Mouse (Mus musculus) induced T-regulatory cell, adult 2 months (primary cell): ENCODE measurements at regions not wholly inside any gene's neighbourhood (a gene's known extent, or its start where the extent isn't known, plus 50 kb on each side); places are given as distances from the start of the nearest gene placed in this dataset.

Experiments
- DNase-seq: peaks from one replicate; pipeline ENCODE4 v3.0.0-alpha.2; 2012; ENCODE audit warnings: low read depth

GRCm38 (mm10) chr19:53442756-53443654 is 52.6 kb upstream of the Smndc1 start:
- DNase-seq = peak; percentile 95

- DNase-seq = peak; percentile 72
Observed at GRCm38 (mm10) chr19:53442132-53442610, 51.8 kb upstream of the Smndc1 start.

GRCm38 (mm10) chr19:53441449-53442131 is 51.2 kb upstream of the Smndc1 start:
- DNase-seq = peak; percentile 93

- DNase-seq = peak; percentile 63
Observed at GRCm38 (mm10) chr19:53440327-53441055, 50.1 kb upstream of the Smndc1 start.
